Mouse (Mus musculus) heart, postnatal 0 days (tissue): ENCODE measurements around the gene Mmp23.

Experiments
- CTCF ChIP-seq: IDR thresholded peaks from 2 replicates; pipeline ENCODE4 v1.5.1; 2016; ENCODE audit warnings: antibody characterized with exemption, control low read depth, low read depth
- EP300 ChIP-seq: IDR thresholded peaks from 2 replicates; pipeline ENCODE4 v1.6.1; 2016; ENCODE audit warnings: antibody characterized with exemption, low read depth

- TF ChIP-seq CTCF (no peak), EP300 (no peak)
These were observed 16.5 kb upstream of the Mmp23 start for GRCm38 (mm10) chr4:155669598-155670075.
